Mouse (Mus musculus) adrenal gland, postnatal 10 days (tissue): ENCODE data around the gene D930020B18Rik. TPM values are rescaled to one million over a fixed set of nuclear protein-coding genes. Genes with fewer than 3 reads are reported as not detected.
A peak's percentile ranks its signal among the peaks of the same experiment; 100 is the strongest.

Experiments
- DNase-seq: peaks from one replicate; pipeline ENCODE4 v3.0.0; 2021; ENCODE audit warnings: mixed read lengths
- total RNA-seq, 2 experiments: library from RNA; stranded (reverse); gene quantifications; 2 replicates each; pipeline ENCODE4 v1.2.3; 2021

Gene D930020B18Rik
- total RNA-seq, 2 experiments from 2014 or later, result not detected

- DNase-seq, result no peak
These were observed 1.8 kb upstream of the D930020B18Rik start for GRCm38 (mm10) chr10:121639573-121639972.

DNA sequence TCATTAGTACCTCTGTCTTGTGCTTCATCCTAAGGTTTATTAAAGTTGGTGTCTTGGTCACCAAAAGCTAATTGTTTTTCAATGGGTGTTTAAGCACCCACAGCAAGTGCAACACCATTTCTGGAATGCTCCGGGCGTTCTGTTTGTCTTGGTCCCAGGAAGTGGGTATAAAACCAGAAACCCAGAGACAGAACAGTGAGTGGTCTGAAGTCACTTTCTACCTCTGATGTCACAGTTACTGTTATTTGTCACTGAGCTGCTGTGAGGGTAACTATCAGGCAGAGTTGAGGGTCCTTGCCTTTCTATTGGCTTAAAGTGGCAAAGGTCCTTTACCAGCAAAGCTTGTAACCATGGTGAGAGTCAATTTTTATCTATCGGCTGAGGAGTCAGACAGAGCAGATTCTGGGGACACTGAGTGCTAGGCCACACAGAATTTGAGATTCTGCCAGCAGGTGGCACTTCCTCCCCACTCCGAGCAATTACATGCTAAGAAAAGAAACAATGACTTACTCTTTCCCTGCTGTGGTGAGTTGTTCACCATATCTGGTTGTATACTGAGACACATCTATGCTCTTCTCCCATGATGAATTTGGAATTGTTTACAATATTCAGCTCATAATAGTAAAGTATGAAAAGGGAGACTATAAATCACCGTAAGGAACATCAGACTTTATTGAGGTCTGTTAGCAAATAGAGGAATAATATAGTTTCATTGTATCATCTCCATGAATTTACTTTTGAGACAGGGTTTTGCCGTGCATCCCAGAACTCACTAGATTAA, 1.0 kb upstream of the D930020B18Rik start:
- no peak for DNase-seq

- DNase-seq, result no peak
These were observed 480 bp upstream of the D930020B18Rik start for GRCm38 (mm10) chr10:121640944-121641271.

DNA sequence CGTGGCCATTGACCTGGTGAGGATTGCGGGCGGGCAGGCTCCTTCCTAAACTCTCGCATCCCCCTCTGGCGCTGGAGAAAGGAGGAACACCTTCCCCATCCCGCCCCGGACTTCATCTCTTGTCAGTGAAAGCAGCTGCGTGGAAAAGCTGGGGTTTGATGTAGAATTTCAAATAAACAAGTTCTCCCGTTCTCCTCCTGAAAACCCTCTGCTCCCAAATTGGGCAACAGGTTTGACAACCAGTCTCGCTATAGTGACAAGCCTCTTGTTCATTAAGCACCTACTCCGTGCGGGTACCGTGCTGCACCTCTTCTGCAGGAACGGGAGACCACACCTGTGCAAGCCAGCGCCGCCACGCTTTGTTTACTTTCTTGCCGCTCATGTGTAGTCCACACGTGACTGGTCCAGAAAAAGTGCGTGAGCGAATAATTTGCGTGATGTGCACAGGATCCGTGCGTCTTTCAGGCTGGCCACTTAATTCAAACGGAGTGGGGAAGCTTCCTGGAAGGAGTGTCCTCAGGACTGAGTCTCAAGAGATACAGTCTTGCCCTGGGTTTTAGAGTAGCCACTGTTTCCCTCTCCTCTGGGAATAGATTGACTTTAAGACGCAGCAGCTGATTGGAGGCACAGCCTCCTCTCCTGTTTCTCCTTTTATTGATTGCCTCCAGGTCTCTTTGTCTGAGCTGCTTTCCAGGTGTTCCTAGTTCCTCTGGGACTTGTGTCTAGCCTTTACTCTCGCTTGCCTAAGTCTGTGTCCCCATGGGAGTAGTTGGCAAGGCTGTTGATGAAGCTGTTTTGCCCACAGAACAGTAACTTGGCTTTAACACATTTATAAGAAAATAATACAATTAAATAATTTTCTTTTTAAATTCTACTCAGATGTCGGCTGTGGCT, 913 bp downstream of the D930020B18Rik start:
- peak; percentile 28 for DNase-seq

GRCm38 (mm10) chr10:121646294-121646693, 4.9 kb downstream of the D930020B18Rik start:
- DNase-seq, result no peak

- DNase-seq, result no peak
These were observed 11.7 kb downstream of the D930020B18Rik start for GRCm38 (mm10) chr10:121653079-121653478.

DNA sequence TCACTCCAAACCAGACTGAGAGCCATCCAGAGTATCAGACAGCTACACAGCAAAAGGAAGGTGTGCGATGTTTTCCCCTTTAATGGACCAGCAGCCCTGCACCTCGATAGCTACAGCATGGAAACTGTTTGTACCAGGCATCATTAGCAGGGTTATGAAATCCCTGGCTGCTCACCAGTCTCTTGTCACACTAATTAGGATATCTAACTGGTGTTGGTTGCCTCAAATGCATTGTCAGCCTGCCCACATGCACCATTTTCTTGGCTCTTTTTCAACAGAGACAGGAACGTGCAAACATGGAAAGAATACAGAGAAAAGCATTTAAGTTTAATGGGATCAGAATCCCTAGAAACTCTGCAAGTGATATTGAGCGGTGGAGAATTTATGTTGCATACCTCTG, 14.5 kb downstream of the D930020B18Rik start:
- DNase-seq, result no peak

DNA sequence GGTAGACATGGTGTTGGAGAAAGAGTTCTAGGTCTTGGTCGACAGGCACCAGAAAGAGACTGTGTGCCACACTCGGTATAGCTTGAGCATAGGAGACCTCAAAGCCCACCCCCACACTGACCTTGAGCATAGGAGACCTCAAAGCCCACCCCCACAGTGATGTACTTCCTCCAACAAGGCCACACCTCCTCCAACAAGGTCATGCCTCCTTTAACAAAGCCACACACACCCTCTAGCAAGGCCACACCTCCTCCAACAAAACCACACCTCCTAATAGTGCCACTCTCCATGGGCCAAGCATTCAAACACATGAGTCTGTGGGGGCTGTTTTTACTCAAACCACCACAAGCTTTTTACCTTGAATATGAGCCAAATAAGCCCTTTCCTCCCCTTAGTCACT, 21.3 kb downstream of the D930020B18Rik start:
- DNase-seq, result no peak

GRCm38 (mm10) chr10:121663599-121663998, 22.2 kb downstream of the D930020B18Rik start:
- no peak for DNase-seq

- no peak for DNase-seq
These were observed 24.3 kb downstream of the D930020B18Rik start for GRCm38 (mm10) chr10:121665631-121666145.

DNA sequence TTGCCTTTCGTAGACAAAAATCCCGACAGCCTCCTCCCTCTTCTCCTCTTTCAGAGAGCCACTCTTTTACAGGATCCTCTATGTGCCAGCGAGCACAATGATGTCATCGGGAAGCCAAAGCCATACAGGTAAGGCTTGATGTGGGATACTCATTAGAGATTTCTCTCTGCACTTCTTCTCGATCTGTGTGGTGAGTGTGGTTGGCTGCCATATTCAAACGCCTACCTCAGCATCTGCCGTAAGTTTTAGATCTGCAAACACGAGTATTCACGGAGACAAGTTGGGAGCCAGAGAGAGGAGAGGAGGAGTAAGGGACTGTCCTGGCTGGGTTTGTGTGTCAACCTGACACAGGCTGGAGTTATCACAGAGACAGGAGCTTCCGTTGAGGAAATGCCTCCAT, 27.7 kb downstream of the D930020B18Rik start:
- DNase-seq, result no peak

DNA sequence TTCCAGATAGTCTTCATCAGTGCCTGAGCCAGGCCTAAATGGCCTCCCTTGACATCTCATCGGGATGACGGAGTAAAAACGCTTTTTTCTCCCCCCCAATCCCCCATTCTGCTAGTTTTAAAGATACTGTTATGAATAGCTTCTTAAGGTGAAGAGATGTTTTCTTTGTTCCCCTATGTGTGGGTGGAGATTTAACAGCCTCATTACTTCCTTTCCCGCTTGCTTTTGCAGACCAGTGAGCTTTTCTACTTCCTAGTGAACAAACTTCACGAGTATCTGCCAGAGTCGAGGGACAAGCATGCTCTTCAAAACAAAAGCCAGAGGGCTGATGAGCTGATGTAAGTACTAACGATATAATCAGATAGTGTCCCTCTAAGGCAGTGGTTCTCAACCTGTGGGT, 35.6 kb downstream of the D930020B18Rik start:
- DNase-seq, result no peak

DNA sequence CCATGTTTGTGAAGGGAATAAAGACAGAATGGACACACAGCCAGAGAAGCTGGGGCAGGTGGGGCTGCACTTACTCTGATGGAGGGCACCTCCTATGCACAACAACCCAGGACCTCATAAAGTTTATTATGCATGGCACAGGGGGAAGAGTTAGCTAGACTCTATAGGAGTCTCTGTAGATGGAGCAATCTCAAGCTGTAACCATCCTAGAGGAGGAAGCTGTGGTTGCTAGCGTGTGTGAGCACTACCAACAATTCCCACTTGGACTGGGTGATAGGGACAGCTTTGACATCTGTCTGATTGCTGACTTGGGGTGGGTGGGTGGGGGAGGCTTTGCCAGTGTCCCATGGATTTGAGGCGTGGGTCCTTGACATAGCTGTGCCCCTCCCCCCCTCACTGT, 39.5 kb downstream of the D930020B18Rik start:
- no peak for DNase-seq

- no peak for DNase-seq
These were observed 41.2 kb downstream of the D930020B18Rik start for GRCm38 (mm10) chr10:121682539-121682938.

DNA sequence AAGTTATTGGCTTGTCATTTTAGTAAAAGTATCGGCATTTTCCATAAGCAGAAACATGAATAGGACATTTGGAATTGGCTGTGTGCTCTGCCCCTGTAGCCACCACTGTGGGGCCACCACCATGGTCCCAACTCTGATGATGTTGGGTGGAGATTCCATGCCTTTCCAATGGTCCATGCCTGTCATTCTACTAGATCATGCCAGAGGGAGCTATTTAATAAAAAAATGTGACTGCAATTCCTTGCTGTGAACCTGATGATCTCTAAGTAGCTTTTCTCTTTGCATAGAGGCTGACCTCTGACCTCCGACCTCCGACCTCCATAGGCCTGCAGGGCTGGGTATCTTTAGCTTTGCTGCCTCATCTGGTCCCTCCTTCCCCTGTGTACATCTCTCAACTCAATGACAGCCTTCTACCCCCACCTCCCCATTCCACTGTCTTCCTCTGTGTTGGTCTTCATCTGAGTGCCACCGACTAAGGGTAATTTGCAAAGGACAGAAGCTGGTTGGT, 44.8 kb downstream of the D930020B18Rik start:
- DNase-seq, result no peak

DNA sequence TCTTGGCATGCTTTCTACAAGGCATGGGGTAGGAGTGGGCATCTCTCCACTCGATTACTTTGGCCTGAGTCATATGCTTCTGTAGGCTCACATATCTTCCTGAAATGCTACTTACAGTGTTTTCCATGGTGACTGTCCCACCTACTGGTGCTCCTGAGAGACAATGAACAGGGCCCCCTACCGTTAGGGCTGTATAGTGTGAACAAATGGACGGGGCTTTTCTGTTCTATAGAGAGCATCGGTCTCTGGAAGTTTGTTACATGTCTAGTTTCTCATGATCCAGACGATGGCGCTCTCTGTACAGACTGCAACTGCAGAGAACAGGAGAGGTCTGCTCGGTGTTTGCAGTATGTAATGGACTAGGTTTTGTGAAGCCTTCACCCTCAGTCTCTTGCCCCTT, 46.1 kb downstream of the D930020B18Rik start:
- no peak for DNase-seq

GRCm38 (mm10) chr10:121689591-121690314, 48.4 kb downstream of the D930020B18Rik start:
- DNase-seq, result peak; percentile 79

DNA sequence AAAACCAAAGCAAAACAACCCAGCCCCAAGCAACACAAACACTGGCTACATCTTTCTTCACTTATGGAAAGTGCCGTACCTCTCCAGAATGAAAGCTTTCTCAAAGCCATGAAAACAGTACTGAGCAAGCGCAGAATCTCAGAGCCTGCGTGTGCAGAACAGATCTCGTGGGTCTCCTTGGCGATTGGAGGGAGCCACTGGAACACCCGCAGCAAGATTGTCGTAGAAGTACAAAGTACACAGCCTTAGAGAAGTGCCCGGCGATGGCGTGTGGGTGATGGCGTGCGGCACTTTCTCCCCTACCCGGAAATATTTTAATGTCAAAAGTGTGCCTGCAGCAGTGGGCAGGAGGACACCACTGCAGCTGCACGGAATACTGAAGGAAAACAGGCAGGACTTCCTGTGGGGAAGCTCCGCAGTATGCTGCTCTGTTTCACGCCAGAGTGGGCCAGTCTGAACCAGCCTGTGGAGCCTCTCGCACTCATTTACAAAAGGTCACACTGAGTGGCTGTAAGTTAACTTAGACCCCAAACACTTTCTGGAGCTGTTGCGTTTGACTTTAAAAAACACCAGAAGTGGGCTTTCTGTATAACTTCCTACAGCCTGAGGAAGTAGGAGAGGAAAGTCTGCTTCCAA, 51.7 kb downstream of the D930020B18Rik start:
- DNase-seq, result no peak

DNA sequence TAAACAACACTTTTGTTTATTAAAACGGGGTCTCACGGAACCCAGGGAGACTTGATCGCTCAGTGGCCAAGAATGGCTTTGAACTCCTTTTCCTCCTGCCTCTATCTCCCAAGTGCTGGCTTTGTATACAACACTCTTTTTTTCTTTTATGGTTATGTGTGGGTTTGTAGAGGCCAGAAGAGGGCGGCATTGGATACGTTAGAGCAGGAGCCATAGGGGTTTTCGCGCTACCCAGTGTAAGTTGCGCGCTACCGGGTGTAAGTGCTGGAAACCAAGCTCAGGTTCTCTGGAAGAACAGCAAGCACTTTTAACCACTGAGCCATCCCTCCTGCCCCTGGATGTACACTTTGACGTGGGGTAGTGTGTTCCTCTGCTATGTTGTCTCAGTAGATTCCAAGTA, 53.2 kb downstream of the D930020B18Rik start:
- DNase-seq, result no peak

DNA sequence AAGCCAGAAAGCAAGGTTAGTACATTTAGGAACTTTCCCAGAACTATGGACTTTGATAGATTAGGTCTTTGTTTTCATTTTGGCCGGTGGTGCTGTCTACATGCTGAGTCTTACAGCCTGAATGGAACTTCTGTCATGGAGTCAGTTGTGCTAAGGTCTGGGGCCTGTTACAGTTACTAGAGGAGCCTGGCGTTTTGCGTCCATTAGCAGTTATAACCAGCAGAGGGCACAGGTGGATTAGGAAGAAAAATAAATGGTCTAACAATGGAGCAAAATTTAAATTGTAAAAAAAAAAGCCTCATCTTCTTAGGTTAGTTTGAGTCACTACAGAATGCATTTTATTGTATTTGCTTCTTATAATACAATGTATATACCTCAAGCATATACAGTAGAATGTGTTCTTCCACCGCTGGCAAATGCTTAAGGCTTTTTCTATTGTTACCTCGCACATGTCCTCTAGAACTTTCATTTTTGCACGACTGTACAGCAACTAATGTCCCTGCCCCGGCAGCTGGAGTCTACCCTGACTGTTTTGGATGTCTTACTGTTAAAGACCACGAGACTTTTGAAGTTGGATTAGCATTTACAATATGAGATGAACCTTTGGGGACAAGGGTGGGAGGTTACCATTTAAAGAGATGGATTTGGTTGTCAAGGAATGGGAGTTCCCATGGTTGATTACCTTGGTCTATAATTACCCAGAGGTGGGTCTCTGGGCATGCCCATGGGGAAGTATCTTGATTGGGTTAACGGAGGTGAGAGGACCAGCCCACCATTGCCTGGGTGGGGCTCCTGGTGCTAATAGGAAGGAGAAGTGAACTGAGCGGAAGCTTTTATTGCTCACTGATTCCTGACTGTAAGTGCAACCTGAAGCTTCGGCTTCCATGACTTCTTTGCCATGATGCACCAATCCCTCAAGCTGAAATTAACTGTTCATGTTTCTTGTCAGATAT, 60.2 kb downstream of the D930020B18Rik start:
- DNase-seq, result peak; percentile 66

DNA sequence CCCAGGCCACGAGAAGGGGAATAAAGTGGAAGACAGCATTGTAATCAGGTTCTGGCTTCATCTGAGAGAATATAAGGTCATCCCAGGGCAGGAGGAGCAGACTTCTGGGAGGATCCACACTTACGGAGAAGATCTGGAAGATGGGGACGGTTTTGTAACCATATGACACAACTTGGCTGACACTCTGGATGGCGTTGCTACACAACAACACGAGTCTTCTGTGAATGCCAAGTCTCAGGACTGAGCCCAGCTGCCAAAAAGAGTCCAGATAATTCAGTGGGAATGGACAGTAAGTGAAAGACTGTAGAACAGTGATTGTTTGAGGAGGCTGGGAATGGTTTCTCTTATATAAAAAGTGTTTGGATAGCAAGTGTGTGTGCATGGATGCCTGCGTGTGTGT, 62.2 kb downstream of the D930020B18Rik start:
- peak; percentile 30 for DNase-seq
